Mouse (Mus musculus) CH12.LX (cell line): ENCODE measurements around the gene Gpat3.

Experiments used
- CHD1 ChIP-seq: IDR thresholded peaks from 2 replicates; pipeline ENCODE4 v1.6.1; 2012; ENCODE audit warnings: low read depth, low read length, improper control_type of control experiment, inconsistent platforms
- CHD2 ChIP-seq: IDR thresholded peaks from 2 replicates; pipeline ENCODE4 v1.6.1; 2011; ENCODE audit warnings: low read length, improper control_type of control experiment
- CTCF ChIP-seq, 2 experiments: IDR thresholded peaks in 1 of 2; conservative IDR thresholded peaks in 1 of 2; 2 replicates each; pipeline ENCODE4 v1.5.1; 2011 to 2012; ENCODE audit warnings: low read depth in 2 of 2, low read length in 2 of 2, improper control_type of control experiment in 1 of 2, inconsistent platforms in 1 of 2, mild to moderate bottlenecking in 1 of 2, moderate library complexity in 1 of 2
- E2F4 ChIP-seq: IDR thresholded peaks from 2 replicates; pipeline ENCODE4 v1.6.1; 2011; ENCODE audit warnings: low read depth, low read length, improper control_type of control experiment; ENCODE audit not compliant: insufficient replicate concordance
- EP300 ChIP-seq: IDR thresholded peaks from 2 replicates; pipeline ENCODE4 v1.6.1; 2011; ENCODE audit warnings: low read length, improper control_type of control experiment
- HCFC1 ChIP-seq: IDR thresholded peaks from 2 replicates; pipeline ENCODE4 v1.6.1; 2012; ENCODE audit warnings: low read depth, mild to moderate bottlenecking, inconsistent platforms, low read length, improper control_type of control experiment
- MAFK ChIP-seq: IDR thresholded peaks from 2 replicates; pipeline ENCODE4 v1.6.1; 2011; ENCODE audit warnings: low read length, improper control_type of control experiment; ENCODE audit not compliant: insufficient replicate concordance
- NRF1 ChIP-seq: IDR thresholded peaks from 2 replicates; pipeline ENCODE4 v1.6.1; 2014; ENCODE audit warnings: low read depth, mild to moderate bottlenecking, inconsistent platforms, low read length, improper control_type of control experiment, moderate library complexity
- POLR2A ChIP-seq: IDR thresholded peaks from 2 replicates; pipeline ENCODE4 v1.6.1; 2011; ENCODE audit warnings: low read depth, mild to moderate bottlenecking, improper control_type of control experiment, low read length
- POLR2AphosphoS2 ChIP-seq: IDR thresholded peaks from 2 replicates; pipeline ENCODE4 v1.6.1; 2011; ENCODE audit warnings: low read depth, low read length, improper control_type of control experiment
- TCF12 ChIP-seq: IDR thresholded peaks from 2 replicates; pipeline ENCODE4 v1.6.1; 2014; ENCODE audit warnings: low read depth, mild to moderate bottlenecking, inconsistent platforms, low read length, improper control_type of control experiment
- UBTF ChIP-seq: IDR thresholded peaks from 2 replicates; pipeline ENCODE4 v1.6.1; 2012; ENCODE audit warnings: low read depth, mild to moderate bottlenecking, inconsistent platforms, low read length, improper control_type of control experiment, moderate library complexity
- USF1 ChIP-seq: IDR thresholded peaks from 2 replicates; pipeline ENCODE4 v1.6.1; 2014; ENCODE audit warnings: low read depth, mild to moderate bottlenecking, inconsistent platforms, low read length, improper control_type of control experiment
- ZMIZ1 ChIP-seq: IDR thresholded peaks from 2 replicates; pipeline ENCODE4 v1.6.1; 2012; ENCODE audit warnings: low read depth, mild to moderate bottlenecking, inconsistent platforms, low read length, improper control_type of control experiment

- TF ChIP-seq HCFC1 (no peak), CTCF (conservative IDR thresholded peaks at IDR 0.05 in 1 of 2, IDR thresholded peaks at IDR 0.05 in 1 of 2; ENCODE audit: low read depth in 2 of 2, low read length in 2 of 2) (no peak), E2F4 (no peak), CHD2 (no peak), MAFK (0 out of 2 replicates have a peak, but pooled peaks have one; percentile 42), NRF1 (no peak), POLR2A (no peak), USF1 (no peak), TCF12 (no peak), ZMIZ1 (no peak), UBTF (no peak), POLR2AphosphoS2 (no peak), EP300 (no peak), CHD1 (no peak)
These were observed 1.6 kb downstream of the Gpat3 start for GRCm38 (mm10) chr5:100847143-100847542.
